Mouse (Mus musculus) v-Abl transformed pro-B cells (cell line): ENCODE data around the gene Itpa.

Experiments used
- in situ Hi-C, 2 experiments: fragments of 400-800 bp; cut with MboI; formaldehyde crosslinking; loops; one replicate each; pipeline ENCODE4 v1.15.1; 2025; ENCODE audit not compliant: unreplicated experiment in 2 of 2

The Itpa gene

GRCm38 (mm10) chr2:130707057-130707456 is 39.6 kb downstream of the Itpa start:
- in situ Hi-C loops: no loop called here

DNA sequence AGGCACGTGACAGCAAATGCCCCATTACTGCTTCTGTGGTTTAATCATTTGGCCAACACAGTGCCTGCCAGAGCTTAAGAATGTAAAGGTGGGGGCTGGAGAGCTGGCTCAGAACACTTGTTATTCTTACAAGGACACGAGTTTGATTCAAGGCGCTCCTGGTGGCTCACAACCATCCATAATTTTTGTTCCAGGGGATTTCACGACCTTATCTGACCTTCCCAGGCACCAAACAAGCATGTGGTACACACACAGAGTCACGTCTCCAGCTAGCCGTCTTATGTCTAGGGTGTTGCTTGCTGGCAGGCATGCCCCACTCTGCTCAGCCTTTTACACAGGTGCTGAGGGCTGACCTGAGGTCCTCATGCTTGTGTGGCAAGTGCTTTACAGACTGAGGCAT is 50.5 kb downstream of the Itpa start:
- in situ Hi-C loops: no loop called here

GRCm38 (mm10) chr2:130724369-130724768 is 57.0 kb downstream of the Itpa start:
- in situ Hi-C loops: no loop called here

- in situ Hi-C loops: no loop called here
These were observed 60.3 kb downstream of the Itpa start for GRCm38 (mm10) chr2:130727752-130728151.

DNA sequence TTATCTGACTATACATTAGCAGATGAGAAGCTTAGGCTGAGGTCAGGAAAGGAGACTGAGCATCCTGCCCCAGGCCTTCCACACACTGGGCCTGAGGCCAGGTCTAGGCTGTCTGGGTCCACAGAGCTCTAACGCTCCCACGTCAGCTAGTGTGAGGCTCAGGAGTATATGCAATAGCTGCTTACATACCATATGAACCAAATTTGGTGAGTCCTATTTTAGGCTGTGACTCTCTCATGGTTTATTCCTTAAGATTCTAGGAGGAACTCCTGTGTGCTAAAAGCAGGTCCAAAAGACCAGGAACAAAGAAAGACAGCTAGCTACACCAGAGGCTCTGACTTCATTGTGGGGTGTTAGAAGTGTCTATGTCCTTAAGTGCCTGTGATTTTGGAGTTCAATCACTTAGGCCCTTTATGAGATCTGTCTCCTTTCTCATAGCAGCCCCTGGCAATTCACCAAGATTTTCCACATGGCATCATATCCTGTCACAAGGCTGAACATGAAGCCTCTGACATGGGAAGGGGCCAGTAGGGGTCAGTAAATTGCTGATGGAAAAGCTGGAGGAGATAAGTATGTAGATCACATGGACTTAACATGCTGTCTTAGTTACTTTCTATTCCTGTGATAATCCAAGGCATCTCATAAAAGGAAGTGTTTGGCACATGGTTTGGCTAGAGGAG is 61.6 kb downstream of the Itpa start:
- in situ Hi-C loops: no loop called here

DNA sequence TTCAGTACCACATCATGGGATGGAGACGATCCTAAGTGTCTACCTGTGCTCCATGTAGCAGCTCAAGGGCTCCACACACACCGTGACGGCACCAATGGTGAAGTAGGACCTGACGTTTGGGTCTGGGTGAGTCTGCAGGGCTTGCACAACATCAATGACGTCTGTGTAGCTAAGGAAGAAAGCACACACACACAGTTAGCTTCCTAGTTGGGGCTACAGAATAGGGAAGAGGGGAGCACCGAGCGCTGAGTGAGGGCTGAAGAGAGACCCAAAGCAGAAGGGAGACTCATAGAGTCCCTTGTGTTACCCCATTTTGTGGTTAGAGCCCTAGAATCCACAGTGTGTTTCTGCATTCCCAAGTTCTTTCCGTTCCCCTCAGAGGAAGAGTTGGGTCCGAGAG is 63.3 kb downstream of the Itpa start:
- in situ Hi-C loops: no loop called here
